Mouse (Mus musculus): ENCODE data around the gene Tspan5.
A peak's percentile ranks its signal among the peaks of the same experiment; 100 is the strongest.

Tspan5 gene

DNA sequence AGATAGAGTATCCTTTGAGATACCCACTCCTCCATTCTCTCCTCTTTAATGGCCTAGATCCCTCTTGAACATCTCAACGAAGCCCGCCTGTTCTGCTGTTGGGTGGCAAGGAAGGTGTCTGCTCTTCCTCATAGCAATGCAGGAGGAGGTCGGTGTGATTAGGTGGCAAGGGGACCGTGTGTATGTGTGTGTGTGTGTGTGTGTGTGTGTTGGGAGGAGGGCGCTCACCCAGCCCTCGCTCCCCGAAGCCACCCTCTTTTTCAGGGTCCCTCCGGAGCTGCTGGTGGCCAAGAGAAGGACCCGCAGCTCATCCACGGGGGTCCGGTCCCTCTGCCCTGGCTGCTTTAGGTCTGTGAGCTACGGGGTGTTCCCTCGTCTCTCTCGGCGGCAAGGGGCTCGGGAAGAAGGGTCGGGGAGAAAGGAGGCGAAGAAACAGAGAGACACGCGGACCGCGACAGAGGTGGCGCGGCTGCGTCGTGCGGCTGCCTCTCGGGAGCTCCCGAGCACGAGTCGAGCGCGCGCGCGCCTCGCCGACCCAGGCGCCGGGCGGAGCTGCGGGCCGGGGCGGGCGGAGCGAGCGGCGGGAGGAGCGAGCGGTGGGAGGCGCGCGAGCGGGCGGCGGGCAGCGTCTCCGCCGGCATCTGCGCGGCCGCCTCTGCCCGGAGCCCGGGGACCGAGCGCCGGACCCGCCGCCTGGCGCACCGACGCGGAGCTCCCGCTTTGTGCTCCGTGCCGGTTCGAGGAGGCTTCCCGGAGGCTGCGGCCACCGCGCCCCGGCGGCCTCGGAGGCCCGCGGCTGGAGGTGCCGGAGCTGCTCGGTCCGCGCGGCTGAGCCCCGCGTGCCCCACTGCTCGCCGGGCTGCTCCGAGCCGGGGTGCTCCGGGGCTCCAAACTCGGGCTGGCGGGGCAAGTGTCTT lies at the start of gene Tspan5:
Tspan5 (plus strand) TSS at position 547 of the 917 bp plus-strand sequence.
- peak; percentile 88 for DNase-seq (ENCODE audit: low spot score)

GRCm38 (mm10) chr3:138692302-138692701 lies 49.7 kb upstream of the Tspan5 start:
- DNase-seq (ENCODE audit: low spot score), result no peak

DNA sequence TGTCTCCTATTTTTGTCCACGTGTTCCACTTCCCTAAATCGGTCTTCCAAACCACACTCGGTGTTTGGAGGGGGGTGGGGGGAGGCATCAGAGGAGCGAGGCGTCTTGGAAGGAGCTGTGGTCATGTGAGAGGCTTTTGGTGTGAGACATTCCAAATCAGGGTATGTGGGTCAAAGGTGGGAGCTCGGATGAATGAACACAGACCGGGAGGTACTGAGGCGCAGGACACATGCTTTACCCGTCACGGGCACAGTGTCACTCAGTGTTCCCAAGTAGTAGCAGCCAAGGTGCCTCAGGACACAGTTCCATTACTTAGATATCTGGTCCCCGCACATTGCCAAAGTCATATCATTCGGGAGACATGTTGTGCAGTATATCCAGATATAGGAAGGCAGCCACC lies 38.6 kb upstream of the Tspan5 start:
- DNase-seq (ENCODE audit: low spot score), result no peak

- DNase-seq (ENCODE audit: low spot score), result no peak
Observed at GRCm38 (mm10) chr3:138704469-138704868, 37.5 kb upstream of the Tspan5 start.

GRCm38 (mm10) chr3:138705875-138706274 lies 36.1 kb upstream of the Tspan5 start:
- DNase-seq (ENCODE audit: low spot score), result no peak

DNA sequence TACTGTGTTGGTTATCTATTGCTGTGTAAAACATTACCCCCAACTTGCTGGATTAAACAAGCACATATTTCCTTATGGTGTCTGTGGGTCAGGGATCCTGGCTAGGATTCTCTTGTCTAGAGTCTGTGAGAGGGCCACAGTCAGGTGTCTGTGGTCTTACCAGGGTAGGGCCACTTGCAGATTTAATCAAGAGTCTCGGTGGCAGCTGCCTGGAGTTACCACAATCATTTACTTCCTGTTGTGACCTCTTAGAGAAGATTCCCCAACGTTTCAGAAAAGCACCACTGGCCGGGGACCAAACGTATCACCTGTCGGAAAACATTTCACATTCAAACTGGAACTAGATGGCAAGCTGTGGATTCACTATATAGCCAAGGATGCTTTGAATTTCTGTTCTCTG lies 32.8 kb upstream of the Tspan5 start:
- DNase-seq (ENCODE audit: low spot score), result no peak

DNA sequence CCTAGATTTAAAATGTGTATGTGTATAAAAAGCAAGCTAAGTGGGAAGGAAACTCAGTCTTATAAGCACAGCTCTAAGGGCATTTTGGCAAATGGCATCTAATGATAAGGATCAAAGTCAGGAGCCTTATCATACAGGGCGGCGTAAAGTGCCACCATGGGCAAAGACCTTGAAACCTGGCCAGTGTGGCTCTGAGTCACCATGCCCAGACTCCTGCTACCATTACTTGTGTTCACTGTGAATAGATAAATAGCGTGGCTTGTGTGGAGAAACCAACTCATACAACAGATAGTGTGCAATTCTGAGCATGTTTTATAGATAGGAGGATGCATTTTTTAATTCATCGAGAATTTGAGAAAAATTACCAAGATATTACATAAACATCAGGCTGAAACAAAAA lies 30.0 kb upstream of the Tspan5 start:
- DNase-seq (ENCODE audit: low spot score), result no peak

DNA sequence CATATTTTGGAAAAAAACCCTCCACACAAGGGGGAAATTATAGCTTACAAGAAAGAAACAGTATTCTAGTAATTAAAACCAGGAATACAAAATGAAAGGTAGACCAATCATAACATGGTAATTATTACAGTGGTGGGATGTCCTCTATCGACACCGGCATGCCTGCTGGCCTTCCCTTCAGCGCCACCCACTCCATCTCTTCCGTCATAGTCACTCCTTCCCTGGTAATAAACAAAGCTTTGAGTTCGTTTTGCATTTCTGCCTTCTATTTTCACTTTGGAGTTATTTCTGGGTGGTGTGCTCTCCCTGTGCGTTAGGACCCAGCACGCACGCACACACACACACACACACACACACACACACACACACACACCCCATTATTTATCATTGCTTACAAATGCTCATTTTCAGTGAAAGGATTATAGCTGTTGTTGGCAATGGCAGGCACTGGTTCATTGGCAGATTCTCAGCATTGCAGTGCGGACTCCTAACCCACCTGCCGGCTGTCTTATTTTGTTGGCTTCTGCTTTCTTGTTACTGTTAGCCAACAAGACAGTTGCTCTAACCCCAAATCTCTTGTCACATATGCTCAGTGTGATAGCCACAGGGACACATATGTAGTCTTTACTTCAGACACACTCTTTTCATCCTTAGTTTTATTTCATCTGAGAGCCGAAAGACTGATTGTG lies 29.4 kb upstream of the Tspan5 start:
- DNase-seq (ENCODE audit: low spot score), result no peak

DNA sequence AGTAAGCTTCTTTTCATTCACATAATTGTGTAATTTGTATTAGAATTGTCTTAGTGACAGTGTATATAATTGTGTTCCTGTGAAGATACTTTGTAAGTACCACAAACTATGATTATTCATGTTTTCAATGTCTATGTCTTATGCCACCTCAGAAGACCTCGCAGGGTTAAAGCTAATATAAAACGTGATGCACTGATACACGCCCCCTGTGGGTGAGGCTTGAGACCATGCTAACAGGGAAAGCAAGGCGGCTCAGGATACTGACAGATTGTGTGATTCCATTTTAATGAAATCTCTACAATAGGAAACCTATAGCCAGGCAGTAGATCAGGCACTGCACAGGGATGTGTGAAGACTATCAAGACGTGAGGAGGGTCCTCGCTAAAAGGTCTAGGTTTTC lies 28.9 kb upstream of the Tspan5 start:
- DNase-seq (ENCODE audit: low spot score), result peak; percentile 29

- no peak for DNase-seq (ENCODE audit: low spot score)
Observed at GRCm38 (mm10) chr3:138714788-138715187, 27.2 kb upstream of the Tspan5 start.

GRCm38 (mm10) chr3:138715212-138715611 lies 26.8 kb upstream of the Tspan5 start:
- no peak for DNase-seq (ENCODE audit: low spot score)

- no peak for DNase-seq (ENCODE audit: low spot score)
Observed at GRCm38 (mm10) chr3:138717040-138717439, 25.0 kb upstream of the Tspan5 start.

- no peak for DNase-seq (ENCODE audit: low spot score)
Observed at GRCm38 (mm10) chr3:138722152-138722551, 19.8 kb upstream of the Tspan5 start.

DNA sequence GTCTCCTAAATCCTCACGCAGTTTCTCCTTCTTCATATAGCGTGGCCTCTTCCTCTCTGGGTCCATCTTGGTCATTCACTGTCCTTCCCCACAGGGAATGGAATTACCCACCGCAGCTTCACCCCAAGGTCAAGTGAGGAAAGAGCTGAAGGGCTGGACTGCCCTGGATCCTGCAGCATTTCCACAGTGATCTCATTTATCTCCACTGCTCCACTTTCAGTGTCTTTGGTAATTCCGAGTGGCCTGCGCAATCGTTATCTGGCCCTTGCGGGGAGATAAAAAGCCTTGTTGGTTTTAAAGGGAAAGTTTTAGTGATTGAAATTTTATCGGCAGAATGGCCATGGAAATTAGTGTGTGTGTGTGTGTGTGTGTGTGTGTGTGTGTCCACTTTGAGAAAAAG lies 14.4 kb upstream of the Tspan5 start:
- DNase-seq (ENCODE audit: low spot score), result no peak

DNA sequence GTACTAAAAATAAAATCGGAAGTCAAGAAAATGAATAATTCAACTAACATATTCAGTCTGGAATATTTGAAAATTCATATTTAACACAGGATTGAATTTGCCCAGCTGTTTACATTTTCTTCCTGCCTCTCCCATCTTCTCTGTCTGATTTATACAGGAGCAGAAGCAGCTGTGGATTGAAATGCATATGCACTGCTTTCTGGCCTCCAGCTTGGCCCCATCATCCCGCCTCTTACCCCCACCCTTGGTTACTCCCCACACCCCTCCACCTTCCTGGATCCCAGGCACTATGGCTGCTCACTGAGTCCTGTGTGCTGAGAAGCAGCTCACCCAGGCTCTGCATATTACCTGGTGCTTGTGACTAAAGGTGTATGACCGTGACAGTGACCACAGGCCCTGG lies 13.2 kb upstream of the Tspan5 start:
- DNase-seq (ENCODE audit: low spot score), result no peak

DNA sequence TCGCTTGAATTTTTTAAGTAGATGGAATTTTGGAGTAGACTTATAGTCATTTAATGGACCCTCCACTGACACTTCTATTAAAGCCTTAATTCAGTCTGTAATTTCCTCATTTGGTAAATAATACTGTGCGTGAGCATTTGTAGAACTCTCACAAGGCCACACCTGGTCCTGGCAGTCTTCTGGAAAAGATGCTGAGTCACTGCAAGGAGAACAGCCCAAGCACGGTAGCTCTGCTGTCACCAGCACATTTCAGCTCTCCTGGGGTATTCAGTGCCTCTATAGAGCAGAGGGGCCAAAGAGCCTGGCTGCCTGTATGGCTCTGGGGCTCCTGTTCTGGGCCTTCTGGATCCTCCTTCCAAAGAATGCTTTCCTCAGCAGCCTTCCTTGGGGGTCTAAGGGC lies 11.2 kb upstream of the Tspan5 start:
- DNase-seq (ENCODE audit: low spot score), result no peak

DNA sequence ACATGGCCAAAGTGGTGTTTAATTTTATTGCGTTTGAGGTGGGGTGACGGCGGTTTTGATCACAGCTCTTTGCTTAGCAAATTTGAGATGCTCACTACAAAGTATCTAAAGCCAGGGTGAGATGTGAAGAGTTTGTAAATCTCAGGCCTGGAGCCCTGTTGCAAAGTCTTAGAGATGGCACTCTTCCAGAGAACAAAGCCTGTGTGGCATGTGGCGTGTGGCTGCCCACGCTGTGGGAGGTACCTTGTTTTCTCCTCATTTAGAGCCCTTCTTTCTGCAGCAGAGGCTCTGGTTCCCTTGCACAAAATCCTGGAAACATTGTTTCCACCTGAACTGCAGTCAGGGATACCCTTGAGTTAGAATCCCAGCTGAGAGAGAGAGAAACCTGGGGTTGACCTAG lies 6.2 kb upstream of the Tspan5 start:
- no peak for DNase-seq (ENCODE audit: low spot score)

DNA sequence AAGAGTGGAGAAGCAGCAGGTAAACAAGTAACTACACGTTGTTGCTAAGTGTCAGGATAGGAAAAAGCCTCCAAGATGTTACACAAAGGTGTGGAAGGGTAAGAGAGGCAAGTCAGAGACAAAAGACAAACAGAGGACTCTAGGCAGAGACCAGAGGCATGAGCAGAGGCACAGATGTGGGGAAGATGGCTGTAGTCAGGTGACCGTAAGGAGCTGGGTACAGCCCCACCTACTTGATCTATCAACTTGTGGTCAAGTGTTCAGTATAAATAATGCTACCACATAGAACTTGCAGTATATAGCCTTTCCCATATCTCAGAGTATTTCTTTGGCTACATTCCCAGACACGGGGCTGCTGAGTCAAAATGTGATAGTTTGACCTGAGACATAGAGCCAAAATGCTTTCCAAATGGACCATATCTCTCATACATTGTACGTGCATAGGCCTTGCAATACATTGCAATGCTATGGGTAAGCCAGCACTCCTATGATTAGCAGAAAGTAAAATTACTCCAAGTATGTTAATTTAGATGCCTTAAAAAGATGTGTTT lies 2.8 kb upstream of the Tspan5 start:
- DNase-seq (ENCODE audit: low spot score), result no peak

GRCm38 (mm10) chr3:138740291-138740690 lies 1.7 kb upstream of the Tspan5 start:
- no peak for DNase-seq (ENCODE audit: low spot score)

GRCm38 (mm10) chr3:138740843-138741540 lies 1.0 kb upstream of the Tspan5 start:
- DNase-seq (ENCODE audit: low spot score), result no peak

- peak; percentile 39 for DNase-seq (ENCODE audit: low spot score)
Observed at GRCm38 (mm10) chr3:138742566-138742930, 553 bp downstream of the Tspan5 start.

GRCm38 (mm10) chr3:138743061-138743671 lies 1.2 kb downstream of the Tspan5 start:
- DNase-seq (ENCODE audit: low spot score), result peak; percentile 94
